Mouse (Mus musculus): ENCODE measurements around the gene Gm2056.
"Not testable (repeated sequence)": the region's sequence is repeated elsewhere in the genome, so short reads cannot be mapped to it uniquely, and the experiment has no call there.

Gene Gm2056

GRCm38 (mm10) chr12:88026704-88027103 lies at the start of gene Gm2056:
Gm2056 (plus strand) TSS chr12:88027004.
- DNase-seq (ENCODE audit: low spot score), result not testable (repeated sequence)

- DNase-seq (ENCODE audit: low spot score), result not testable (repeated sequence)
Measured at GRCm38 (mm10) chr12:87984000-87984399, 42.8 kb upstream of the Gm2056 start.

GRCm38 (mm10) chr12:88004118-88004517 lies 22.7 kb upstream of the Gm2056 start:
- DNase-seq (ENCODE audit: low spot score), result not testable (repeated sequence)

- DNase-seq (ENCODE audit: low spot score), result not testable (repeated sequence)
Measured at GRCm38 (mm10) chr12:88011548-88011947, 15.3 kb upstream of the Gm2056 start, which contains the start of gene Gm2075. Gm2075 (plus strand) TSS chr12:88011848.

- not testable (repeated sequence) for DNase-seq (ENCODE audit: low spot score)
Measured at GRCm38 (mm10) chr12:88018671-88019070, 8.1 kb upstream of the Gm2056 start, which contains the start of gene Gm6803. Gm6803 (minus strand) TSS chr12:88018771.

- not testable (repeated sequence) for DNase-seq (ENCODE audit: low spot score)
Measured at GRCm38 (mm10) chr12:88032250-88032649, 5.4 kb downstream of the Gm2056 start.

- DNase-seq (ENCODE audit: low spot score), result not testable (repeated sequence)
Measured at GRCm38 (mm10) chr12:88039062-88039461, 12.3 kb downstream of the Gm2056 start.

GRCm38 (mm10) chr12:88039703-88040102 lies 12.9 kb downstream of the Gm2056 start:
- not testable (repeated sequence) for DNase-seq (ENCODE audit: low spot score)

- not testable (repeated sequence) for DNase-seq (ENCODE audit: low spot score)
Measured at GRCm38 (mm10) chr12:88045226-88045625, 18.4 kb downstream of the Gm2056 start.
